Mouse (Mus musculus) ovary, postnatal 36 days (tissue): ENCODE data around the gene Atxn10.

Experiments
- DNase-seq: peaks from one replicate; pipeline ENCODE4 v3.0.0; 2022; ENCODE audit warnings: low spot score, mixed read lengths

Atxn10 gene

DNA sequence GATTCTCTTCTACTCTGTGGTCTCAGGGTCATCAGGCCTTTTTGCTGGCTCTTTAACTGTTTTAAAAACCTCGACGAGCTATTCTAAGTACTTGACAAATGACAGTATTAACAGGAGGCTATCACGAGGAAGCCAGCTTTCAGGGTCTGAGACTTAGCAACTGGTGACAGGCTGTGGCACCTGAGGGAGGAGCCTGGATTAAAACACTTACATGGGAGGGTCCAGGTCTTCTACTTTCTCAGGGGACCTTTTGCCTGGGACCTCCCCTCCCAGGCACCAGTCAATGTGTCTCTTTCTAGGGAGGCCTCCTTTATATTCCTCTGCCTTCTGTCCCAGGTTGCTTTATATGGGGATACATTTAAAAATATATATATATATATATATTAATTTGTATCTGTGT lies 1.8 kb upstream of the Atxn10 start:
- DNase-seq = no peak

- DNase-seq = peak; percentile 75
These were observed 401 bp downstream of the Atxn10 start for GRCm38 (mm10) chr15:85336301-85336991.

DNA sequence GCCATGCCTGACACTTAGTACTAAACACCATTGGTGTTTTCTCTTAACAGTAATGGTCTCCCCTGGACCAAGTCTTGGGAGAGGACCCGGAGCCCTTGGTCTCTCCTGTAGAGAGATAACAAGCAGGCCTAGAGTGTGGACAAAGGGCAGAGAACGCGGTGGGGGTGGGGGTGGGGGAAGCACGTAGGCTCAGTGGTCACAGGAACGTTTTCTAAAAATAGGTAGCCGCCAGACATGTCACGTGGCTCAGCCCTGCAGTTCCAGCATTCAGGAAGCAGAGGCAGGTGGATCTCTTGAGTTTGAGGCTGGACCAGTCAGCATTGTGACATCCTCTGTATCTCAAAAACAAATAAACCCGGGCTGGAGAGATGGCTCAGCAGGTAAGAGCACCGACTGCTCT lies 1.2 kb downstream of the Atxn10 start:
- no peak for DNase-seq

- no peak for DNase-seq
These were observed 1.9 kb downstream of the Atxn10 start for GRCm38 (mm10) chr15:85337979-85338378.

GRCm38 (mm10) chr15:85342246-85342645 lies 6.2 kb downstream of the Atxn10 start:
- DNase-seq = no peak

DNA sequence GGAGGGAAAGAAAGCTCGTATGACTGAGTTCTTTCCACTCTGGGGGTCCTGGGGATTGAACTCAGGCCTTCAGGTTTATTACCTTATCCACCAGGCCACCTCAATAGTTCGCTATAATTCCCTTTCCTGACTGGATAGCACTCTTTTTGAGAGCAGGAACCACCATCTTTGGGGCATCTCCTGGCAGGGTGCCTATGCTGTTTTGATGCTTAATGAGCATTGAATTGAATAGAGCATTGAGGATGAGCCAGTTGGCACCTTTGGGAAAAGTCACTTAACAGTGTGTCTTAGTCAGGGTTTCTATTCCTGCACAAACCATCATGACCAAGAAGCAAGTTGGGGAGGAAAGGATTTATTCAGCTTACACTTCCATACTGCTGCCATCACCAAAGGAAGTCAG lies 8.6 kb downstream of the Atxn10 start:
- no peak for DNase-seq

DNA sequence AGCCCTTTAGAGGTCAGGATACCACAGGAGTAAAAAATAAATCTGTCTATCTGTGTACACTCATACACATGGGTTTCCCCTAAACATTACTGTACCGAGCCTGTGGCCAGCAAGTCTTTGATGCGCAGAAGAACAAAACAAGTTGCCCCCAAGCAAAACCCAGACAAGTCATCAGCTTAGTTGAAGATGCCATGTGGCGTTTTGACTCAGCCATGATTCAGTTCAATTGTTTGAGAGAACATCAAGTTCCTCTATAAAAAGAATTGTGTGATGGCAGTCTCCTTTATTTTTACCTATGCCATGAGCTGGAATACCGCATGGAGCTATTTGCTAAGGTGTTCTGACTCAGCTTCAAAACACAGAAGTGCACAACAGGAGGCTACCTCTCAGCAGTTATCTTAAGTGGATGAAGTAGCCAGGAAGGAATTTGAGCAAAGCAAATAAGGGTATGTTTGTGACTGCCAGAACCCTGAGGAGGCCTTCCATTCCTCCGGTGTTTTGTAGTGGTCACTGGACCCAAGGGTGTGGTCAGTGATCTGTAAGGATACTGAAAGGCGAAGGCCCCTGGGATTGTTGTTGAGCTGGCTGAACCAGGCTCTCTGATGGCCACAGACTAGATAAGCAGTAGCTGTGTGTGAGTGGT lies 11.1 kb downstream of the Atxn10 start:
- no peak for DNase-seq

DNA sequence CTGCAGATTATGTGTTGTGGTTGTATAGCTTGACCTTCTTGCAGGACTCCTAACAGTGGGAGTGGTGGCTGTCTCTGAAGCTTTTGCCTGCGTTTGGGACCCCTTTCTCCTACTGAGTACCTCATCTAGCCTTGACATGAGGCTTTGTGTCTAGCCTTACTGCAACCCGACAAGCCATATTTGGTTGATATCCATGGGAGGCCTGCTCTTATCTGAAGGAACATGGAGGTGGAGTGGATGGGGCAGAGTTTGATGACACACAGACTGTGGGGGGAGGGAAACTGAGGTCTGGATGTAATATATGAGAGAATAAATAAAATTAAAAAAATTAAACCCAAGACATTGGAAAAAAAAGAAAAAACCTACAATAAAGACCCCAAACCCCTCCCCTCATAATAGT lies 14.1 kb downstream of the Atxn10 start:
- no peak for DNase-seq

DNA sequence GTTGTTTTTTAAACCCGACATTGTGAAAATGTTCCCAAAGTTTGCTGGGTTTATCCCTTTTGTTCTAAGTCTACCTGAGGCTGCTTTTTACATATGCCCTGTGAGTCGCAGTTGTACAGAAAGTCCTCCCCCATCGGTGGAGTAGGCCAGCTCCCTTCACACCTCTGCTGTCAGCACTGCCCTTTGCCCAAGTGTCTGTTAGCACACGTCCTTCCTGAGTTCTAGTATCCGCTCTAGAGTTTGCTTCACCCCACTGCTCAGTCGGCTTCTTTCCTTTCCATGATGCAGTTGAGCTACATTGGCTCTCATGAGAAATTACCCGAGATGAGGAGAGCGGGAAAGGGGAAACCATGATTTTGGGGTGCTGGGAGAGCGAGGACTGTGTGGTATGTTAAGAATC lies 18.0 kb downstream of the Atxn10 start:
- DNase-seq = no peak

DNA sequence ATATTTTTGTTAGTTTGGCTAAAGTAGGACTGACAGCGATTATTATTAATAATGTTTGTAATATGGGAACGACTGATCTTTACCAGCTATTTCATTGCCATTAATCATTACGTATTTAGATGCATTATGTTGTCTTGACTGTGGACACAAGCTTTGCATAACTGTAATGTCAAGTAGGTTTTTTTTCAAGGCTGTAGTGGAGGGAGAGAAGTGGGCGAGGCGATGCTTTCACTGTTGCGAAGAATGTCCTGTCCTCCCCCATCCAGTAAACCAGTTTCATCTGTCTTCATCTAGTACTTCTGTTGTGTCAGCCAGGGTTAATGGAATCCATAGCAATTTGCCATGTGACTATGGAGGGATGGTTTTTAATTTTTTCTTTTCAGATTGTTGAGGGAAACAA lies 20.1 kb downstream of the Atxn10 start:
- no peak for DNase-seq

GRCm38 (mm10) chr15:85357465-85358225 lies 21.6 kb downstream of the Atxn10 start:
- no peak for DNase-seq

DNA sequence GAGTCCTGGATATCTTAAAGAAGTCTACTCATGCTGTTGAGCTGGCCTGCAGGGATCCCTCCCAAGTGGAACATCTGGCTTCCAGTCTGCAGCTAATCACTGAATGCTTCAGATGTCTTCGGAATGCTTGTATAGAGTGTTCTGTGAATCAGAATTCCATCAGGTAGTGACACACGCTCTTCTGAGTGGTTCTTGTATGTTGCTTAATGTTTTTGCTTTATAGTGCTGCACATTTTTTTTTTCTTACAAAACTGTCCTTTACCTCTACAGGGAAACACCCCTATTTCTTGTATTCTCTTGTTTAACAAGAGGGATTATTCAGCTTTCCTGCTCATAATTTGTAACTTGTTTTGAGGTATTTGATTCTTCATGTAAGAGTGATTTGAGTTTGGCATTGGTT lies 23.4 kb downstream of the Atxn10 start:
- no peak for DNase-seq

GRCm38 (mm10) chr15:85359901-85360300 lies 23.9 kb downstream of the Atxn10 start:
- DNase-seq = no peak

DNA sequence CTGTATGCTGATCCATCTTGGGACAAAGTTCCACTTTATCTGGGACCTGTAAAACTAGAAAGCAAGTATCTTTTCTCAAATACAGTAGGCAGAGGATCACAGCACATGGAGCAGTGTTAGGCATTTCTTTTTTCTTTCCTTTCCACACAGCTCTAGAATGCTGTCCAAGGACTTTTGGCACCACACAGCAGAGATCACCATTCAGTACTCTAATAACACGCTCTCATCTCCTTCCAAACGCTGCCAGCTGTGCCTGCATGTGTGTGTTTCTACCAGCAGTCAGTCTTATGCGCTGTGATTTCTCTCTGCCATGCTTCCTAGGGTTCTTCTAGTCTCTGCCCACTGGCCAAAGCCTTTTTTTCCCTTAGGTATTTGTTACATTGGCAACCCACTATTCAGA lies 28.3 kb downstream of the Atxn10 start:
- DNase-seq = no peak

GRCm38 (mm10) chr15:85366938-85367337 lies 30.9 kb downstream of the Atxn10 start:
- DNase-seq = no peak

DNA sequence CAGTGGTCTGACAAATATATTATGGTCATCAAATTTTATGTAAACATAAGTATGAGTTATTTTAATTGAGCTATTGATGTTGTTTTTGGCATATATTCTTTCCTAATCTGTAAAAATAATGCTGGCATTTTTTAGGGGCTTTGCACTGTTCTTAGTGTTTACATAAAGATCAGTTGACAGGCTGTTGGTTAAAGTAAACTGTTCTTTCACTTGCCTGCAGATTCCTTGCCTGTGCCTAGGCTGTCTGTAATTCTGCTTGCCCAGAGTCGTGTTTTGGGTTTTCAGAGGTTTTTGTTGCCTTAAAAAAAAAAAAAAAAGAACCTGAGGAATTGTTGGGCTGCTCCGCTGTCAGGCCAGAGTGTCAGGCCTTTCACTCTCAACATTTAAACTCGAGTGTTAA lies 33.7 kb downstream of the Atxn10 start:
- no peak for DNase-seq

- DNase-seq = no peak
These were observed 37.1 kb downstream of the Atxn10 start for GRCm38 (mm10) chr15:85373125-85373524.

DNA sequence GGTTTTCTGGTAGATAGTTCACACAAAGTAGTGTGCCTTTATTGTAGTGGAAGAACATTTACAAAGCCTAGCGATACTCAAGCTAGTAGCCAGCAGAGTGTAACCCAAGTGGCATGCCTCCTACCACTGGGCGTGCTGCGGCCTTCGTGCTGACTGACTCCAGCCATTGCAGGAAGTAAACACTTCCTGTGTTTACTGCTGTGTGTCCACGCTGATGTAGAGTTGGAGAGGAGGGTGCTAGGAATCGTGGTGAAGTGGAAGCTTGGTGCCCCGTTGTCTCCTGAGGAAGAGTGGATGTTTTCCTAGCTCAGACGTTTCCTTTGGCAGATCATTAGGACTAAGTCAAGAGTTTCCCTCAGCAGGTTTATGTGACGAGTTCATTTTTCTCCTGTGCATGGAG lies 47.4 kb downstream of the Atxn10 start:
- DNase-seq = no peak

GRCm38 (mm10) chr15:85388696-85389095 lies 52.7 kb downstream of the Atxn10 start:
- DNase-seq = no peak

DNA sequence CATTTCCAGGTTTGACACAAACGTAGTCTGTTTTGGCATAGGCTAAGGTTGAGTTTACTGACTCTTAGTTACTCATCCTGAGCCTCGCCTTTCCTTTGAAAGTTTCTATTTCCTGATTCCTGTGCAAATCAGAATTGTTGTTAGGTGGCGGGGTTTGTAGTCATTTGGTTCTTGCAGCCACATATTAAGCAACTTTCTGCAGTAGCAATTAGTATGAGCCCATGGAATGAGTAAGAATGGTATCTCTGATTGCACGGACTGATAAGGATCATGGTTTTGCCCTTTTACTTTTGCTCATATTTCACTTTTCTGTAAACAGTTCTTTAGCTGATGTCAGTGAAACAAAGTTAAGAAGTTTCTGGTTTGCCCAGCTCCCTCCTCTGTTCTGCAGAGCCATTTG lies 53.9 kb downstream of the Atxn10 start:
- no peak for DNase-seq

GRCm38 (mm10) chr15:85395360-85395759 lies 59.3 kb downstream of the Atxn10 start:
- no peak for DNase-seq

DNA sequence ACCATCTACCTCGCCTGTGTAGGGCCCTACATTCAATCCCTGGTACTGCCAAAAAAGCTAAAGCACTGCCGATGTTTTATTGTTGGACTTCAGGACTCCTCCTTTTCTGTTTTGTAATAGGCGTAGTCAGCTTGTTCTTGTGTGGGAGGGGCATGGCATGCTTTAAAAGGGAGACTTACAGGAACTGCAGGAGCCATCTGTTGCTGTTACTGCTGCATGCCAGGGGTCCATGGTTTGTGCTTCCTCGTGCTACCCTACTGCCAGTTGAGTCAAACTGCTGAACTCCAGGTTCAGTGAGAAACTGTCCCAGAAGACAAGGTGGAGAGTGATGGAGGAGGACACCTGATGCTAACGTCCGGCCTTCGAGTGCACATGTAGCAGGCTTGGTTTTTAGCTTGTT lies 65.9 kb downstream of the Atxn10 start:
- no peak for DNase-seq

DNA sequence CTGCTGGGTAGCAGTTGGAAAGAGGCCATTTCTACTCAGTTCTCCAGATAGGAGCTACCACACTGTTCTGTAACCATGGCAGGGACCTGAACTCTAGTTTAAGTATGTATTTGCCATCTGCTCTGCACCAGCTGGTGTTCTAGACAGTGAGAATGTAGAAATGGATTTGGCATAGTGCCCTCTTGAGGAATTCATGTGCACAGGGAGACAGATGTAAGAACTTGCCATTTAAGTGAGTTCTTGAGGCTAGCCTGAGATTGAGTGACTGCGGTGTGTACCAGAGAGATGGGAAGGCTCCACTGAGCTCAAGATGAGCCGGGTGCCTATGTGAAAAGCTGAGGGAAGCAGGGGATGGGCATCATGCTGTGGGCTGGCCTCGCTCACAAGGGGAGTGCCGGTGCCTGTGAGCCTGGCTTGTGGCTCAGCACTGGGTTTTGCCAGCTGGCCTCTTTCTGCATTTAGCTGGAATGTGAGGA lies 67.2 kb downstream of the Atxn10 start:
- no peak for DNase-seq
